Mouse (Mus musculus): ENCODE measurements around the gene Epha6. TPM values are rescaled to one million over a fixed set of nuclear protein-coding genes. Genes with fewer than 3 reads are reported as not detected.

Epha6 gene
- polyA plus RNA-seq, 1 experiment from 2014 or later, result 0.19 TPM

- no peak overlapping the region for H3K9ac ChIP-seq
- no peak overlapping the region for H3K27ac ChIP-seq
Measured at GRCm38 (mm10) chr16:60468200-60468785, 137.0 kb downstream of the Epha6 start.

GRCm38 (mm10) chr16:60435283-60435682 is 170.0 kb downstream of the Epha6 start:
- no peaks in the 10 kb centered on the region for H3K9me3 ChIP-seq
- no peak overlapping the region for H3K9ac ChIP-seq
- no peak overlapping the region for H3K4me3 ChIP-seq (replicated peaks)
- no peak for ATAC-seq
- 89% methylated on average over 1 of the region's 1 CpGs for WGBS
- no peak overlapping the region for H3K27ac ChIP-seq
- H3K4me1 ChIP-seq (replicated peaks), result no peaks in the 10 kb centered on the region
- no peaks in the 10 kb centered on the region for H3K36me3 ChIP-seq
- no peak overlapping the region for H3K4me2 ChIP-seq (replicated peaks)
- H3K27me3 ChIP-seq (replicated peaks), result no peaks in the 10 kb centered on the region

More at GRCm38 (mm10) chr16:60468200-60468785, 137.0 kb downstream of the Epha6 start:
- H3K36me3 ChIP-seq, result no peaks in the 10 kb centered on the region
- WGBS, result 70% methylated on average over 7 of the region's 7 CpGs
- no peak overlapping the region for H3K4me3 ChIP-seq (replicated peaks)
- no peak overlapping the region for H3K4me2 ChIP-seq (replicated peaks)
- no peak for ATAC-seq
- H3K9me3 ChIP-seq, result no peaks in the 10 kb centered on the region
- H3K4me1 ChIP-seq (replicated peaks), result no peaks in the 10 kb centered on the region
- H3K27me3 ChIP-seq (replicated peaks), result no peaks in the 10 kb centered on the region

GRCm38 (mm10) chr16:60434241-60434640 is 171.1 kb downstream of the Epha6 start:
- no peak overlapping the region for H3K27ac ChIP-seq
- no peaks in the 10 kb centered on the region for H3K36me3 ChIP-seq
- WGBS, result 84% methylated on average over 1 of the region's 1 CpGs
- no peak overlapping the region for H3K4me3 ChIP-seq (replicated peaks)
- no peaks in the 10 kb centered on the region for H3K4me1 ChIP-seq (replicated peaks)
- H3K9me3 ChIP-seq, result no peaks in the 10 kb centered on the region
- H3K9ac ChIP-seq, result no peak overlapping the region
- H3K27me3 ChIP-seq (replicated peaks), result no peaks in the 10 kb centered on the region
- ATAC-seq, result no peak
- no peak overlapping the region for H3K4me2 ChIP-seq (replicated peaks)

- WGBS, result 63% methylated on average over 3 of the region's 3 CpGs
Measured at GRCm38 (mm10) chr16:60395306-60395705, 210.0 kb downstream of the Epha6 start.

GRCm38 (mm10) chr16:60392961-60393360 is 212.4 kb downstream of the Epha6 start:
- H3K4me2 ChIP-seq (replicated peaks), result no peak overlapping the region
- no peak overlapping the region for H3K27ac ChIP-seq
- no peak overlapping the region for H3K9ac ChIP-seq
- H3K9me3 ChIP-seq, result no peaks in the 10 kb centered on the region
- no peaks in the 10 kb centered on the region for H3K4me1 ChIP-seq (replicated peaks)
- H3K36me3 ChIP-seq, result no peaks in the 10 kb centered on the region
- no peak overlapping the region for H3K4me3 ChIP-seq (replicated peaks)
- no peaks in the 10 kb centered on the region for H3K27me3 ChIP-seq (replicated peaks)
- ATAC-seq, result no peak

More at GRCm38 (mm10) chr16:60395306-60395705, 210.0 kb downstream of the Epha6 start:
- no peak overlapping the region for H3K4me3 ChIP-seq (replicated peaks)
- H3K27ac ChIP-seq, result no peak overlapping the region
- no peak overlapping the region for H3K4me2 ChIP-seq (replicated peaks)
- H3K36me3 ChIP-seq, result no peaks in the 10 kb centered on the region
- H3K4me1 ChIP-seq (replicated peaks), result no peaks in the 10 kb centered on the region
- H3K9me3 ChIP-seq, result no peaks in the 10 kb centered on the region
- no peak for ATAC-seq
- H3K27me3 ChIP-seq (replicated peaks), result no peaks in the 10 kb centered on the region
- H3K9ac ChIP-seq, result no peak overlapping the region

- no peak overlapping the region for H3K4me3 ChIP-seq (replicated peaks)
- H3K4me1 ChIP-seq (replicated peaks), result no peaks in the 10 kb centered on the region
- H3K27me3 ChIP-seq (replicated peaks), result no peaks in the 10 kb centered on the region
- no peaks in the 10 kb centered on the region for H3K36me3 ChIP-seq
- H3K9me3 ChIP-seq, result no peaks in the 10 kb centered on the region
- no peak overlapping the region for H3K9ac ChIP-seq
- H3K4me2 ChIP-seq (replicated peaks), result no peak overlapping the region
- no peak for ATAC-seq
- H3K27ac ChIP-seq, result no peak overlapping the region
Measured at GRCm38 (mm10) chr16:60375147-60375546, 230.2 kb downstream of the Epha6 start.

GRCm38 (mm10) chr16:60283963-60284362 is 321.4 kb downstream of the Epha6 start:
- H3K9ac ChIP-seq, result no peak overlapping the region
- ATAC-seq, result no peak
- no peak overlapping the region for H3K27ac ChIP-seq
- no peaks in the 10 kb centered on the region for H3K4me1 ChIP-seq (replicated peaks)
- H3K4me2 ChIP-seq (replicated peaks), result no peak overlapping the region
- 57% methylated on average over 1 of the region's 1 CpGs for WGBS
- H3K4me3 ChIP-seq (replicated peaks), result no peak overlapping the region
- no peaks in the 10 kb centered on the region for H3K9me3 ChIP-seq
- no peaks in the 10 kb centered on the region for H3K36me3 ChIP-seq
- H3K27me3 ChIP-seq (replicated peaks), result no peaks in the 10 kb centered on the region

GRCm38 (mm10) chr16:60274109-60274508 is 331.2 kb downstream of the Epha6 start:
- Histone ChIP-seq H3K4me2 (replicated peaks) (no peak overlapping the region), H3K9ac (no peak overlapping the region)
- WGBS, result 82% methylated on average over 2 of the region's 2 CpGs

GRCm38 (mm10) chr16:60266367-60267351 is 338.7 kb downstream of the Epha6 start:
- WGBS, result 87% methylated on average over 9 of the region's 9 CpGs

More at GRCm38 (mm10) chr16:60274109-60274508, 331.2 kb downstream of the Epha6 start:
- Histone ChIP-seq H3K9me3 (no peaks in the 10 kb centered on the region), H3K27me3 (replicated peaks) (no peaks in the 10 kb centered on the region), H3K4me1 (replicated peaks) (no peaks in the 10 kb centered on the region), H3K4me3 (replicated peaks) (no peak overlapping the region), H3K36me3 (no peaks in the 10 kb centered on the region), H3K27ac (no peak overlapping the region)
- ATAC-seq, result no peak

GRCm38 (mm10) chr16:60264719-60265508 is 340.4 kb downstream of the Epha6 start:
- WGBS, result 66% methylated on average over 6 of the region's 6 CpGs
- Histone ChIP-seq H3K4me3 (replicated peaks) (no peak overlapping the region), H3K36me3 (no peaks in the 10 kb centered on the region), H3K4me2 (replicated peaks) (no peak overlapping the region), H3K27ac (no peak overlapping the region), H3K27me3 (replicated peaks) (no peaks in the 10 kb centered on the region), H3K9ac (no peak overlapping the region), H3K4me1 (replicated peaks) (no peaks in the 10 kb centered on the region), H3K9me3 (no peaks in the 10 kb centered on the region)
- ATAC-seq, result no peak

More at GRCm38 (mm10) chr16:60266367-60267351, 338.7 kb downstream of the Epha6 start:
- no peaks in the 10 kb centered on the region for H3K27me3 ChIP-seq (replicated peaks)
- no peak for ATAC-seq
- H3K9me3 ChIP-seq, result no peaks in the 10 kb centered on the region
- H3K4me3 ChIP-seq (replicated peaks), result no peak overlapping the region
- H3K4me2 ChIP-seq (replicated peaks), result no peak overlapping the region
- H3K4me1 ChIP-seq (replicated peaks), result no peaks in the 10 kb centered on the region
- no peak overlapping the region for H3K9ac ChIP-seq
- no peaks in the 10 kb centered on the region for H3K36me3 ChIP-seq
- no peak overlapping the region for H3K27ac ChIP-seq

- WGBS, result 75% methylated on average over 7 of the region's 7 CpGs
- Histone ChIP-seq H3K4me1 (replicated peaks) (no peaks in the 10 kb centered on the region), H3K4me2 (replicated peaks) (no peak overlapping the region), H3K9ac (no peak overlapping the region), H3K4me3 (replicated peaks) (no peak overlapping the region), H3K36me3 (no peaks in the 10 kb centered on the region), H3K27me3 (replicated peaks) (no peaks in the 10 kb centered on the region), H3K27ac (no peak overlapping the region), H3K9me3 (no peaks in the 10 kb centered on the region)
- ATAC-seq, result no peak
Measured at GRCm38 (mm10) chr16:60258151-60258635, 347.1 kb downstream of the Epha6 start.

GRCm38 (mm10) chr16:60257623-60258022 is 347.7 kb downstream of the Epha6 start:
- ATAC-seq, result no peak
- Histone ChIP-seq H3K9ac (no peak overlapping the region), H3K9me3 (no peaks in the 10 kb centered on the region), H3K4me2 (replicated peaks) (no peak overlapping the region), H3K36me3 (no peaks in the 10 kb centered on the region), H3K27ac (no peak overlapping the region), H3K27me3 (replicated peaks) (no peaks in the 10 kb centered on the region), H3K4me3 (replicated peaks) (no peak overlapping the region), H3K4me1 (replicated peaks) (no peaks in the 10 kb centered on the region)
- WGBS, result 68% methylated on average over 2 of the region's 2 CpGs

All from intestine, embryonic 15.5 days (tissue).